Mouse (Mus musculus) embryonic facial prominence, embryonic 13.5 days (tissue): ENCODE results near the gene Bicc1. TPM values are rescaled to one million over a fixed set of nuclear protein-coding genes. Genes with fewer than 3 reads are reported as not detected.

Experiments
- ATAC-seq: fragments of 200-750 bp; cut with Nextera tagmentation; 2 replicates; pipeline ENCODE4 v1.8.0; 2017; ENCODE audit warnings: low read depth; ENCODE audit not compliant: insufficient number of reproducible peaks, insufficient read depth, low FRiP score, low TSS enrichment
- H3K27ac ChIP-seq: fragments of 300-500 bp; sonication (generic); 2 replicates; pipeline ENCODE4 v1.5.1; 2015; ENCODE audit warnings: moderate library complexity, mild to moderate bottlenecking, inconsistent platforms
- H3K27me3 ChIP-seq: fragments of 300-500 bp; sonication (generic); 2 replicates; pipeline ENCODE4 v1.6.1; 2015; ENCODE audit warnings: mild to moderate bottlenecking, inconsistent platforms
- H3K36me3 ChIP-seq: fragments of 300-500 bp; sonication (generic); 2 replicates; pipeline ENCODE4 v1.6.1; 2015; ENCODE audit warnings: mild to moderate bottlenecking, inconsistent platforms
- H3K4me1 ChIP-seq: fragments of 300-500 bp; sonication (generic); 2 replicates; pipeline ENCODE4 v1.6.1; 2015; ENCODE audit warnings: inconsistent platforms
- H3K4me2 ChIP-seq: fragments of 300-500 bp; sonication (generic); 2 replicates; pipeline ENCODE4 v1.6.1; 2015; ENCODE audit warnings: moderate library complexity, mild to moderate bottlenecking, inconsistent platforms
- H3K4me3 ChIP-seq: fragments of 300-500 bp; sonication (generic); 2 replicates; pipeline ENCODE4 v1.5.1; 2015; ENCODE audit warnings: mild to moderate bottlenecking, inconsistent platforms
- H3K9ac ChIP-seq: fragments of 300-500 bp; sonication (generic); 2 replicates; pipeline ENCODE4 v1.6.1; 2015; ENCODE audit warnings: mild to moderate bottlenecking, inconsistent platforms
- H3K9me3 ChIP-seq: fragments of 300-500 bp; sonication (generic); 2 replicates; pipeline ENCODE4 v1.6.1; 2016; ENCODE audit warnings: inconsistent platforms
- WGBS: fragments of 180-500 bp; shearing (Covaris S2); methylation state at CpG from one replicate; pipeline ENCODE4 v1.1.7; 2015; ENCODE audit warnings: mixed read lengths; 5-methylcytosine and 5-hydroxymethylcytosine counted together
- polyA plus RNA-seq: library from polyadenylated mRNA; unstranded; fragments of >200 nt; fragmentation: Nextera tagmentation; extraction: Ambion mirVana; gene quantifications from 2 replicates; pipeline ENCODE4 v1.2.1, GENCODE M21; 2015

Gene Bicc1
- polyA plus RNA-seq, 1 experiment from 2014 or later = 25.9 TPM

DNA sequence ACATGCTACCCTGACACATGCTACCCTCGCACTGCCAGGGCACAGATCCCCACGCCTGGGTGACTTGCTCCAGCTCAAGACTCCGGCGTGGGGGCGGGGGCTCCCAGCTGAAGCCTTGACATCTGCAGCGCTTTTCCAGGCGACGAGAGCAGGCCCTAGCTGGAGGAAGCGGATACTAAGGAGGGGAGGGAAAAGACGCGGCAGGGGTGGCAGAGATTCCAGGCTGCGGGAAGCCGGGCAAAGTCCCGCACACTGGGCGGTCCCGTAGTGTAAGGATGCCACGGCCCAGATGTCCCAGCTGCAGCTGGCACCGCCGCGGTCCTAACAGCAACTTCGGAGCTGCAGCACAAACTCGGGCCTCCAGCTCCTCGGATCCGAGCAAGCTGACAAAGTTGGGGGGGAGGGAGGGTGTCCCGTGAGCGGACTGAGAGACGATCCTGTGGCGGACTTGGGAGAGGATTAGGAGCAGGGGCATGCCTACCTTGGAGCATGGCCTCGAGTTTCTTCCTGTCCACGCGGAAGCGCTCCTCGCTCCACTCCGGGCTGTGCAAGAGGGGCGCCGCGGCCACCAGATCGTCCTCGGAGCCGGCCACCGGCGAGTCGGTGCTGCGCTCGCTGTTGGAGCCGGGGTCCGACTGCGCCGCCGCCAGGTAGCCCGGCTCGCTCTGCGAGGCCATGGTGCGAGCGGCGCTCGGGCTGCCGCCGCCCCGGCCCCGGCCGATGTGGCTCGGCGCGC, 392 bp downstream of the Bicc1 start:
- Histone ChIP-seq H3K4me3 (peak overlapping the region; percentile 76), H3K9ac (peak overlapping the region; percentile 89), H3K27ac (peak overlapping the region; percentile 84), H3K4me2 (peak overlapping the region; percentile 85), H3K4me1 (peaks cover 16% of the 10 kb centered on the region), H3K36me3 (no peaks in the 10 kb centered on the region), H3K9me3 (no peaks in the 10 kb centered on the region), H3K27me3 (peaks cover 14% of the 10 kb centered on the region)
- under 1% methylated on average over 65 of the region's 65 CpGs for WGBS
- peak; percentile 35 for ATAC-seq

DNA sequence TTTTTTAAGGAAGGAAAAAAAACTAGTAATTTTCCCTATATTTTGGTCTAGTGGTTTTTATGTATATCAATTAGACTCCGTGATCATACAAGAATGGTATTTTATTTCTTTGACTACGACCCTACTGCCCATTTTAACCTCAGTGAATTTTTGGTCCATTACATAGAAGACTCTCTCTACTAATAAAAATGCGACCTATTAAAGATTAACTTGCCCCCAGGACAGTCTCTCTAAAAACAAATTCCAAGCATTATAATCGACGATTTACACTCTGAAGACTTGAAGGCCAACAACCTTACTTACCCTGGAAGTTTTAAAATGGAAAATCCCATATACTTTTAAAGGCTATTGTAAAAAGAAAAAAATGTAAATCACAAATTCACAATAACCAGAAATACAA, 2.9 kb downstream of the Bicc1 start:
- Histone ChIP-seq H3K36me3 (no peaks in the 10 kb centered on the region), H3K27ac (no peak overlapping the region), H3K27me3 (peaks cover 10% of the 10 kb centered on the region), H3K9ac (no peak overlapping the region), H3K4me2 (peak overlapping the region; percentile 85), H3K4me1 (peaks cover 16% of the 10 kb centered on the region), H3K4me3 (no peak overlapping the region), H3K9me3 (no peaks in the 10 kb centered on the region)
- no peak for ATAC-seq
- WGBS = 81% methylated on average over 5 of the region's 5 CpGs

DNA sequence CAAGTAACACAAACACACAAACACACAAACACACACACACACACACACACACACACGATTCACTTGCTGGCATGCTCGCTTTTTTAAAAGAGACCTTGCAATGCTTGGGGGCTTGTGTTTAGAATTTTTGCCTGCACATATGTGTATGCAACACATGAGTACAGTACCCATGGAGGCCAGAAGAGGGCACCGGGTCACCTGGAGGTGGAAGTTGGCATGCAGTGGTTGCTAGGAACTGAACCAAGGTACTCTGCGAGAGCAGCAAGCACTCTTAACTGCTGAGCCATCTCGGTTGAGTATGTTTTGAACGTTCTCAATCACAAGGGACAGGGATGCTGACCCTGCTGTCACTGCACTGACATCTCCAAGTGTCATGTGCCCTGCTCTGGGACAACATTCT, 5.9 kb downstream of the Bicc1 start:
- Histone ChIP-seq H3K27ac (no peak overlapping the region), H3K4me3 (no peak overlapping the region), H3K9me3 (no peaks in the 10 kb centered on the region), H3K9ac (no peak overlapping the region), H3K4me2 (no peak overlapping the region), H3K4me1 (peaks cover 16% of the 10 kb centered on the region), H3K36me3 (no peaks in the 10 kb centered on the region), H3K27me3 (no peaks in the 10 kb centered on the region)
- ATAC-seq = no peak
- 94% methylated on average over 6 of the region's 6 CpGs for WGBS

- Histone ChIP-seq H3K9ac (no peak overlapping the region), H3K27me3 (no peaks in the 10 kb centered on the region), H3K27ac (no peak overlapping the region), H3K4me3 (no peak overlapping the region), H3K4me1 (peaks cover 12% of the 10 kb centered on the region; the same call in 1 of the 2 replicates), H3K36me3 (no peaks in the 10 kb centered on the region), H3K9me3 (no peaks in the 10 kb centered on the region), H3K4me2 (no peak overlapping the region)
- 82% methylated on average over 1 of the region's 1 CpGs for WGBS
- ATAC-seq = no peak
Measured at GRCm38 (mm10) chr10:71153138-71153537, 6.4 kb downstream of the Bicc1 start.

DNA sequence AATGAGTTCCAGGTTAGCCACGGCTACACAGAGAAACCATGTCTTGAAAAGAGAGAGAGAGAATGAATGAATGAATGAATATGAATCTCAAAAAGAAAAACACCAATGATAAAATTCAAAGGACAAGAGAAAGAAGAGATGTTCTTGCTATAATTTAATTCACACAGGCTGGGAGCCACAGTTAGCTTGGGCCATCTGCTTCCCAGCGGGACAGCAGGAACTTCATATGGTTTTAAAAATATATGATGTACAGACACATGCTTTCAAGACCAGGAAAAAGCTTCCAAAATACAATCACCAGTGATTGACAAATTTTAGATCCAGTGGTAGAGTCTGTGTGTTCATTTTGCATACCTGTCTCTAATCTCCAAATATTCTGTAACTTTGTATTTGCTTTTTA, 9.0 kb downstream of the Bicc1 start:
- peaks cover 18% of the 10 kb centered on the region for H3K4me1 ChIP-seq
- ATAC-seq = no peak
- H3K4me3 ChIP-seq = no peak overlapping the region
- H3K9me3 ChIP-seq = no peaks in the 10 kb centered on the region
- H3K9ac ChIP-seq = no peak overlapping the region
- no peak overlapping the region for H3K4me2 ChIP-seq
- no peak overlapping the region for H3K27ac ChIP-seq
- 83% methylated on average over 2 of the region's 2 CpGs for WGBS
- H3K36me3 ChIP-seq = no peaks in the 10 kb centered on the region
- no peaks in the 10 kb centered on the region for H3K27me3 ChIP-seq

DNA sequence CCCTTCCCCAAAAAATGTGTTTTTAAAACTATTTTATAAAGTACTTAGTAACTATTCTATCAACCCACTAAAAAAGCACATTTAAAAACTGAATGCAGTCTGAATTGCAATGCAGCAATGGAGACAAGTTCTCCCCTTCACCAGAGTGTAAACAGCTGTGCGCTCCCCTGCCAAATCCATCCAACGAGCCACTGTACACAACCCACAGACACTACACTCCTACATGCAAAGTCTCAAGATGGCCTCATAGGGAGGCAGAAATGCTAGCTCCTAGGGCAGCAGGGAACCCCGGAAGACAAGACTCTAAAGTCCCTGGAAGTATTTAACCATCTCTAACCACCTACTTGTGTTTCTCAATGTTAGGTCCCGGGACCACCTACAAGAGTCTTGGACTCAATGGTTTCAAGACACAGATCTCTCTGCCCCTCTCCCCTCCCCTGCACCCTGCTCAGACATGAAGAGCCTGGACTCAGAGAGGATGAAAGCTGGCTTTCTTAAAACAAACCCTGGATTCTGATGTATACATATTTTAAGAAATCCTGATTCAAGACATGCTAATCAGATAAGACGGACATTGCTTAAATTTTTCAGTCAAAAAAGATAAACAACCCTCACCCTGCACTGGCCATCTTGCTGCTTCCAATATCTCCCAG, 10.4 kb downstream of the Bicc1 start:
- Histone ChIP-seq H3K9ac (no peak overlapping the region), H3K36me3 (no peaks in the 10 kb centered on the region), H3K27ac (no peak overlapping the region), H3K4me3 (no peak overlapping the region), H3K27me3 (no peaks in the 10 kb centered on the region), H3K4me2 (no peak overlapping the region), H3K9me3 (no peaks in the 10 kb centered on the region), H3K4me1 (peaks cover 18% of the 10 kb centered on the region)
- 87% methylated on average over 5 of the region's 5 CpGs for WGBS
- no peak for ATAC-seq

DNA sequence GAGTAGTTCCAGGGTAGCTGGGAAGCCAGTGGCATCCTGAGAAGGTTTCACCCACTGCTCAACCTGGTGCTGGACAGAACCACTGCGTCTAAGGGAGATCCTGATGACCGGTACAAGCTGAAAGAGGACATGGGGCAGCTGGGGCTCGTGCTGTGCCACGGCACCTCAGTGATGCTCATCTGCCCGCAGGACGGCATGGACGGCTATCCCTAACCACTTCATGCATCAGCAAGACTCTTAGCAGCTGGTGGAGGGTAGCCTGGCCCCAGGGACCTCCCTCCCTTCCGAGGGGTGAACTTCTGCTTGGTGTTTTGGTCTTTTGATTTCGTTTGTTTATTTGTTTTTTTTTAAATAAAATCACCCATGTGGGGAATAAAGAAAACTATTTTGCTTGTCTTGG, 11.3 kb downstream of the Bicc1 start:
- ATAC-seq = no peak

GRCm38 (mm10) chr10:71146681-71147615, 12.6 kb downstream of the Bicc1 start:
- no peak for ATAC-seq

More for the DNA sequence above, 11.3 kb downstream of the Bicc1 start:
- WGBS = 90% methylated on average over 9 of the region's 9 CpGs
- Histone ChIP-seq H3K4me1 (peaks cover 18% of the 10 kb centered on the region), H3K27me3 (no peaks in the 10 kb centered on the region), H3K36me3 (no peaks in the 10 kb centered on the region), H3K4me3 (no peak overlapping the region), H3K4me2 (no peak overlapping the region), H3K9ac (no peak overlapping the region), H3K9me3 (peaks cover 2% of the 10 kb centered on the region; the same call in 1 of the 2 replicates), H3K27ac (no peak overlapping the region)

DNA sequence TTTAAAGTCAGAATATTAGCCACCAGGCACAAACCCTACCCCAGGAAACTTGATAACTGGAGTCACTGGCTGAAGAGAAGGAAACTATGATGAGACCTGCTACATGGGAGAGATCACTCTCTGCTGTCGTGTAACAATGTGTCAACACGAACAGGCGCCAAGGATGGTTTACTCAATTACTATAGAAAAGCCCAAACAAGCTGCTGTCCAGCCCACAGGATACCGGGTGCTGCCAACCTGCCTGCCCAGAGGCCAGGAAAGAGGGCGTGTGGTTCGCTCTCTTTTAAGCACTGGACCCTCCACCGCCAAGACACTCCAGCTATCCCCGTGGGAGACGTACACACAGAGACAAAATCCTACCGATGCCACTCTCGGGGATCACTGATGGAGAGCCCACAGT, 13.7 kb downstream of the Bicc1 start:
- Histone ChIP-seq H3K9me3 (peaks cover 5% of the 10 kb centered on the region; the same call in 1 of the 2 replicates), H3K27ac (no peak overlapping the region), H3K9ac (no peak overlapping the region), H3K4me2 (no peak overlapping the region), H3K27me3 (no peaks in the 10 kb centered on the region), H3K4me3 (no peak overlapping the region), H3K36me3 (no peaks in the 10 kb centered on the region), H3K4me1 (peaks cover 18% of the 10 kb centered on the region)
- WGBS = 74% methylated on average over 11 of the region's 11 CpGs
- ATAC-seq = no peak

More at GRCm38 (mm10) chr10:71146681-71147615, 12.6 kb downstream of the Bicc1 start:
- H3K9ac ChIP-seq = no peak overlapping the region
- no peak overlapping the region for H3K4me2 ChIP-seq
- H3K27me3 ChIP-seq = no peaks in the 10 kb centered on the region
- 82% methylated on average over 15 of the region's 15 CpGs for WGBS
- H3K36me3 ChIP-seq = no peaks in the 10 kb centered on the region
- no peak overlapping the region for H3K27ac ChIP-seq
- H3K4me1 ChIP-seq = peaks cover 18% of the 10 kb centered on the region
- peaks cover 5% of the 10 kb centered on the region; the same call in 1 of the 2 replicates for H3K9me3 ChIP-seq
- H3K4me3 ChIP-seq = no peak overlapping the region

DNA sequence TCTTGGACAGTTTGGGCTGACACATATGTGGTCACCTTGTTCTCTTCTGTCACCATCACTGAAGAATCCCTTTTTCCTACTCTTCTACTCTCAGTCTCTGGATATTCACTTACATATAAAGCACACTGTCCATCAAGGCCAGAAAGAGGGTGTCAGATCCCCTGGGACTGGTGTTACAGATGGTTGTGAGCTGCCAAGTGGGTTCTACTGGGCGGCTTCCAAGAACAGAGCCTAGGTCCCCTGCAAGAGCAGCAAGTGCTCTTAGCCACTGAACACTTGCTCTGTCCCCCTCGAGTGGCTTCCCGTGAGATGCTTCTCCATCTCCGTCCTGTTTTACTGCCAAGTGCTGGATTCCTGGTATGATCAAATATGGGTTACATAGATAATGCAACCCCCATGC, 15.3 kb downstream of the Bicc1 start:
- Histone ChIP-seq H3K4me3 (no peak overlapping the region), H3K4me2 (no peak overlapping the region), H3K27ac (no peak overlapping the region), H3K4me1 (peaks cover 32% of the 10 kb centered on the region), H3K27me3 (no peaks in the 10 kb centered on the region), H3K36me3 (no peaks in the 10 kb centered on the region), H3K9me3 (peaks cover 5% of the 10 kb centered on the region; the same call in 1 of the 2 replicates), H3K9ac (no peak overlapping the region)
- no peak for ATAC-seq
- WGBS = 90% methylated on average over 4 of the region's 4 CpGs

GRCm38 (mm10) chr10:71142568-71142967, 16.9 kb downstream of the Bicc1 start:
- ATAC-seq = no peak

More at GRCm38 (mm10) chr10:71142568-71142967, 16.9 kb downstream of the Bicc1 start:
- no peak overlapping the region for H3K4me3 ChIP-seq
- H3K4me1 ChIP-seq = peaks cover 47% of the 10 kb centered on the region
- no peaks in the 10 kb centered on the region for H3K36me3 ChIP-seq
- WGBS = 94% methylated on average over 2 of the region's 2 CpGs
- no peak overlapping the region for H3K27ac ChIP-seq
- H3K4me2 ChIP-seq = no peak overlapping the region
- H3K27me3 ChIP-seq = no peaks in the 10 kb centered on the region
- peaks cover 5% of the 10 kb centered on the region; the same call in 1 of the 2 replicates for H3K9me3 ChIP-seq
- H3K9ac ChIP-seq = no peak overlapping the region
